Mouse (Mus musculus) heart, embryonic 10.5 days (tissue): ENCODE measurements at regions not wholly inside any gene's neighbourhood (a gene's known extent, or its start where the extent isn't known, plus 50 kb on each side); places are given as distances from the start of the nearest gene placed in this dataset.

Experiments used
- DNase-seq: peaks from one replicate; pipeline ENCODE4 v3.0.0-alpha.2; 2017; ENCODE audit warnings: low spot score
- H3K27ac ChIP-seq: fragments of 300-500 bp; sonication (generic); 2 replicates; pipeline ENCODE4 v1.5.1; 2016; ENCODE audit warnings: mild to moderate bottlenecking
- H3K27me3 ChIP-seq: fragments of 300-500 bp; sonication (generic); 2 replicates; pipeline ENCODE4 v1.6.1; 2016; ENCODE audit warnings: mild to moderate bottlenecking; ENCODE audit not compliant: poor library complexity, insufficient read depth, severe bottlenecking
- H3K36me3 ChIP-seq: fragments of 300-500 bp; sonication (generic); 2 replicates; pipeline ENCODE4 v1.6.1; 2016; ENCODE audit warnings: mild to moderate bottlenecking, moderate library complexity
- H3K4me1 ChIP-seq: fragments of 300-500 bp; sonication (generic); 2 replicates; pipeline ENCODE4 v1.6.1; 2016; ENCODE audit warnings: mild to moderate bottlenecking
- H3K4me3 ChIP-seq: fragments of 300-500 bp; sonication (generic); 2 replicates; pipeline ENCODE4 v1.5.1; 2016; ENCODE audit warnings: mild to moderate bottlenecking, moderate library complexity
- H3K9me3 ChIP-seq: fragments of 300-500 bp; sonication (generic); 2 replicates; pipeline ENCODE4 v1.6.1; 2016; ENCODE audit warnings: mild to moderate bottlenecking, moderate library complexity
- WGBS: fragments of 180-500 bp; shearing (Covaris S2); methylation state at CpG from one replicate; pipeline ENCODE4 v1.1.7; 2016; 5-methylcytosine and 5-hydroxymethylcytosine counted together

GRCm38 (mm10) chr2:45371268-45371667 is 254.1 kb upstream of the Zeb2 start:
- WGBS = 72% methylated on average over 4 of the region's 4 CpGs
- Histone ChIP-seq H3K4me1 (no peaks in the 10 kb centered on the region), H3K4me3 (no peak overlapping the region), H3K27me3 (no peaks in the 10 kb centered on the region), H3K9me3 (no peaks in the 10 kb centered on the region), H3K36me3 (no peaks in the 10 kb centered on the region), H3K27ac (no peak overlapping the region)
- no peak for DNase-seq

GRCm38 (mm10) chr2:45370615-45370968 is 253.4 kb upstream of the Zeb2 start:
- no peaks in the 10 kb centered on the region for H3K27me3 ChIP-seq
- H3K9me3 ChIP-seq = no peaks in the 10 kb centered on the region
- no peaks in the 10 kb centered on the region for H3K36me3 ChIP-seq
- H3K4me1 ChIP-seq = no peaks in the 10 kb centered on the region
- WGBS = 65% methylated on average over 1 of the region's 1 CpGs
- DNase-seq = no peak
- H3K4me3 ChIP-seq = no peak overlapping the region
- no peak overlapping the region for H3K27ac ChIP-seq

- no peak overlapping the region for H3K4me3 ChIP-seq
- no peaks in the 10 kb centered on the region for H3K4me1 ChIP-seq
- H3K36me3 ChIP-seq = no peaks in the 10 kb centered on the region
- no peaks in the 10 kb centered on the region for H3K27me3 ChIP-seq
- no peaks in the 10 kb centered on the region for H3K9me3 ChIP-seq
- DNase-seq = no peak
- WGBS = 83% methylated on average over 5 of the region's 5 CpGs
- H3K27ac ChIP-seq = no peak overlapping the region
Observed at GRCm38 (mm10) chr2:45369914-45370614, 252.9 kb upstream of the Zeb2 start.

- no peaks in the 10 kb centered on the region for H3K36me3 ChIP-seq
- no peaks in the 10 kb centered on the region for H3K4me1 ChIP-seq
- no peak for DNase-seq
- no peak overlapping the region for H3K27ac ChIP-seq
- 80% methylated on average over 4 of the region's 4 CpGs for WGBS
- H3K9me3 ChIP-seq = no peaks in the 10 kb centered on the region
- no peak overlapping the region for H3K4me3 ChIP-seq
- H3K27me3 ChIP-seq = no peaks in the 10 kb centered on the region
Observed at GRCm38 (mm10) chr2:45369432-45369831, 252.2 kb upstream of the Zeb2 start.

GRCm38 (mm10) chr2:45367436-45368193 is 250.4 kb upstream of the Zeb2 start:
- Histone ChIP-seq H3K36me3 (no peaks in the 10 kb centered on the region), H3K27ac (no peak overlapping the region), H3K4me3 (no peak overlapping the region), H3K9me3 (no peaks in the 10 kb centered on the region), H3K27me3 (no peaks in the 10 kb centered on the region), H3K4me1 (no peaks in the 10 kb centered on the region)
- 86% methylated on average over 10 of the region's 10 CpGs for WGBS
- no peak for DNase-seq

GRCm38 (mm10) chr2:45357266-45357665 is 240.1 kb upstream of the Zeb2 start:
- Histone ChIP-seq H3K27ac (no peak overlapping the region), H3K36me3 (no peaks in the 10 kb centered on the region), H3K4me3 (no peak overlapping the region), H3K27me3 (no peaks in the 10 kb centered on the region), H3K4me1 (no peaks in the 10 kb centered on the region), H3K9me3 (no peaks in the 10 kb centered on the region)
- DNase-seq = no peak
- 79% methylated on average over 7 of the region's 7 CpGs for WGBS

GRCm38 (mm10) chr2:45356558-45357170 is 239.5 kb upstream of the Zeb2 start:
- Histone ChIP-seq H3K4me3 (no peak overlapping the region), H3K27me3 (no peaks in the 10 kb centered on the region), H3K9me3 (no peaks in the 10 kb centered on the region), H3K27ac (no peak overlapping the region), H3K4me1 (no peaks in the 10 kb centered on the region), H3K36me3 (no peaks in the 10 kb centered on the region)
- no peak for DNase-seq
- 82% methylated on average over 8 of the region's 8 CpGs for WGBS

GRCm38 (mm10) chr2:45356021-45356420 is 238.8 kb upstream of the Zeb2 start:
- H3K4me1 ChIP-seq = no peaks in the 10 kb centered on the region
- no peak overlapping the region for H3K27ac ChIP-seq
- H3K4me3 ChIP-seq = no peak overlapping the region
- H3K27me3 ChIP-seq = no peaks in the 10 kb centered on the region
- H3K36me3 ChIP-seq = no peaks in the 10 kb centered on the region
- H3K9me3 ChIP-seq = no peaks in the 10 kb centered on the region
- DNase-seq = no peak
- 91% methylated on average over 12 of the region's 12 CpGs for WGBS

GRCm38 (mm10) chr2:45351529-45352133 is 234.4 kb upstream of the Zeb2 start:
- peak; percentile 75 for DNase-seq
- no peaks in the 10 kb centered on the region for H3K27me3 ChIP-seq
- WGBS = 57% methylated on average over 1 of the region's 1 CpGs
- H3K4me3 ChIP-seq = no peak overlapping the region
- H3K4me1 ChIP-seq = no peaks in the 10 kb centered on the region
- no peaks in the 10 kb centered on the region for H3K9me3 ChIP-seq
- H3K36me3 ChIP-seq = no peaks in the 10 kb centered on the region
- no peak overlapping the region for H3K27ac ChIP-seq

GRCm38 (mm10) chr2:45346358-45346757 is 229.2 kb upstream of the Zeb2 start:
- Histone ChIP-seq H3K4me3 (no peak overlapping the region), H3K27me3 (no peaks in the 10 kb centered on the region), H3K4me1 (no peaks in the 10 kb centered on the region), H3K27ac (no peak overlapping the region), H3K9me3 (no peaks in the 10 kb centered on the region), H3K36me3 (no peaks in the 10 kb centered on the region)
- no peak for DNase-seq
- WGBS = 73% methylated on average over 5 of the region's 5 CpGs

- no peaks in the 10 kb centered on the region for H3K4me1 ChIP-seq
- H3K4me3 ChIP-seq = no peak overlapping the region
- DNase-seq = no peak
- no peaks in the 10 kb centered on the region for H3K27me3 ChIP-seq
- H3K9me3 ChIP-seq = no peaks in the 10 kb centered on the region
- H3K27ac ChIP-seq = no peak overlapping the region
- H3K36me3 ChIP-seq = no peaks in the 10 kb centered on the region
- WGBS = 70% methylated on average over 1 of the region's 1 CpGs
Observed at GRCm38 (mm10) chr2:45339866-45340265, 222.7 kb upstream of the Zeb2 start.

- DNase-seq = no peak
- H3K27ac ChIP-seq = no peak overlapping the region
- H3K4me1 ChIP-seq = no peaks in the 10 kb centered on the region
Observed at GRCm38 (mm10) chr2:45338809-45339208, 221.6 kb upstream of the Zeb2 start.

GRCm38 (mm10) chr2:45316945-45317565 is 199.9 kb upstream of the Zeb2 start:
- Histone ChIP-seq H3K36me3 (no peaks in the 10 kb centered on the region), H3K9me3 (peaks cover 3% of the 10 kb centered on the region; the same call in 1 of the 2 replicates), H3K4me1 (no peaks in the 10 kb centered on the region), H3K27me3 (no peaks in the 10 kb centered on the region), H3K27ac (no peak overlapping the region), H3K4me3 (no peak overlapping the region)
- no peak for DNase-seq
- WGBS = 82% methylated on average over 4 of the region's 4 CpGs

More at GRCm38 (mm10) chr2:45338809-45339208, 221.6 kb upstream of the Zeb2 start:
- no peak overlapping the region for H3K4me3 ChIP-seq
- H3K27me3 ChIP-seq = no peaks in the 10 kb centered on the region
- no peaks in the 10 kb centered on the region for H3K9me3 ChIP-seq
- H3K36me3 ChIP-seq = no peaks in the 10 kb centered on the region
